Mouse (Mus musculus) kidney, postnatal 36 days (tissue): ENCODE measurements around the gene Plcb1.
A peak's percentile ranks its signal among the peaks of the same experiment; 100 is the strongest.

Experiments used
- DNase-seq, 2 experiments: peaks; one replicate each; pipeline ENCODE4 v3.0.0; 2021 to 2022; ENCODE audit warnings: mixed read lengths in 2 of 2

Plcb1 gene

DNA sequence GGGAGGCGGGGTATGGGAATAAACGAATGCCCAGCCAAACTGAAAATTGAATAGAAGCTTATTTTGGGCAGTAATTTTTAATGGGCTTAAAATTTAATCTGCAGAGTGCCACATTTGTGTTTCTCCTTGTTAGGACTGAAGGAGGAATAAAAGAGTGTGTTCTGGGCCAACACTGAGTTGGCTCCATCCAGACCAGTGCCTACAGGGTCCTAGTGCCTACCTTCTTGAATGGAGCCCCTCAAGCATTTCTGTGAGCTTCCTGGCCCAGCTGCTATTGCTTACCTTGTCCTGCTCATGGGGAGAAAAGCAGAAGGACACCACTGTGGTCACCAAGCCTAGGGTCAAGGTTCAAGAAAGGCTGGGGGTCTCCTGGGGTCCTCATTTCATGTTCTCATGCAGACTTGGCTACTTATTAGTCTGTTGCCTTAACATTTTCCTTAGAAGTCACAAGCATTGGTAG, 128.3 kb downstream of the Plcb1 start:
- DNase-seq: peak; percentile 44 to 45

DNA sequence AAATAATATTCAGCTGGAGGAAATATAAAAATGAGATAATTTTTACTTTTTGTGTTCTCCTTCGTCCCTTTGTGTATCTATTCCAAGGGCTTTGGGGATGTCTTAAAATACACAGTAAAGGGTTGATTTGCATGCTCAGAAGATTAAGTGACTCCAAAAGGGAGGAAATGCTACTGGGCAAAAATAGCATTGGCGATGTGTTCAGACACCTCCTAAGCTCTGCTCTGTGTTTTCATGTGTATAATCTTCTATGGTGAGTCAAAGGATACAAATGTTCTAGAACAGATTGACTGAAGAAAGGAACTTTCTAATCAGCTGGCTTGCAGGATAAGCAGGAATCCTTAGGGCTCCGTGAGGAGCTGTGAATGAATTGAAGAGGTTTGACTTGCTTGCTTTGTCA, 129.2 kb downstream of the Plcb1 start:
- DNase-seq: no peak

DNA sequence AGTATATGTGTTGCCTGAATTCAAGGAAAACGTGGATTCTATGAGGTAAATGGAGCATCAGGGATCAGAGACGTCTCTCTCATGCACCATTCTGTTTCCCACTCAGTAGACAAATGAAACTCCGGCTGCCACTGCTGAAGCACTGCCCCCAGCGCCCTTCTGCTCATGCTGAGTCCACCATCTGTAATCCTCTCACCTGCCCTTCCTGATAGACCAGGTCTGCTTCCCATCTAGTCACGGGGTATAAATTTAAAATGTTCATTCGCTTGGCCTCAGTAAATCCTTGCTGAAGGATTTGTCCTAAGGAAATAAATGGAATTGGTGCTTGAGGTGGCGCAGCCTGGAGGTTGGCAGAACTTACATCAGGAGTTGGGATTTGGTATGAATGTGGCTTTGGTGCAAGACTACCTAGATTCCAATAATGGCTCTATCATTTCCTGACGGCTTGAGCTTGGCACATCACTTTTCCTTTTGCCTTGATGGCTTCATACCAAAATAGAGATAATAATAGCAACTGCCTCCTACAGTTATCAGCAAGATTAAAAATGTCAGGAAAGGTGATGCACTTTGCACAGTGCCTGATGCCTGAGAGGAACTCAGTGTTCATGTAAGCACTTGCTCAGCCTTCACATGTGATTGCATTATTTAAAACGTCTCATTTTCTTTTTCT, 134.9 kb downstream of the Plcb1 start:
- no peak for DNase-seq

DNA sequence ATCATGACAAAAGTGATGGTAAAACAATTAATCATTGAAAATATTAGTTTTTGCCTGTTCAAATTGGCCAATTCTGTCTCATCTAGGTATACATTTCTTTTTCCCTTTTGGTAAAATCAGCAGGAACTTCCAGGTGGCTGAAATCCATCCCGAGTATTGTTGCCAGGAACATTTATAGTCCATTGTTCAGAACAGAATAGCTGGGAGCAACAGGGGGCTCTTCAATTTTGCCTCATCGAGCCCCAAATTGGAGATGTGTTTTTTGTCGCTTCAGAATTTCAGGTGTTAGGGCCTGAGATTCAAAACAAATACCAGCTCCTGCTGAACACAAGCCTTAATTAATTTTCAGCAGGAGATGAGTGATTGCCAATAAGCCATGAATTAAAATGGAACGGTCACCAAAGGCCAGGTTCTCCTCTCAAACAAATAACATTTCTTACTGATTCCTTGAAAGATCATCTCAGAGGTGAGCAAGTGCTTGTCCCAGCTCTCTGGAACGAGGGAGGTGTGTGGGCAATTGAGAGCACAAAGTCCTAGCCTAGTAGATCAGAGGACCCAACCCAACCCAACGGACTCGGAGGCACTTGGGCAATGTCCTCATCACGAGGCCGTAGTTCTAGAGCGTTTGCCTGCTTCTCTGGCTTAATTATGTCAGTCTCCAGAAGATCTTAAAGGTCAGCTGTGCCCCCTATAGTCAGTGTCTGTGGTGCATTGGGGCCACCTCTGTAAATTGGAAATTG, 136.9 kb downstream of the Plcb1 start:
- DNase-seq: peak; percentile 63 to 75

DNA sequence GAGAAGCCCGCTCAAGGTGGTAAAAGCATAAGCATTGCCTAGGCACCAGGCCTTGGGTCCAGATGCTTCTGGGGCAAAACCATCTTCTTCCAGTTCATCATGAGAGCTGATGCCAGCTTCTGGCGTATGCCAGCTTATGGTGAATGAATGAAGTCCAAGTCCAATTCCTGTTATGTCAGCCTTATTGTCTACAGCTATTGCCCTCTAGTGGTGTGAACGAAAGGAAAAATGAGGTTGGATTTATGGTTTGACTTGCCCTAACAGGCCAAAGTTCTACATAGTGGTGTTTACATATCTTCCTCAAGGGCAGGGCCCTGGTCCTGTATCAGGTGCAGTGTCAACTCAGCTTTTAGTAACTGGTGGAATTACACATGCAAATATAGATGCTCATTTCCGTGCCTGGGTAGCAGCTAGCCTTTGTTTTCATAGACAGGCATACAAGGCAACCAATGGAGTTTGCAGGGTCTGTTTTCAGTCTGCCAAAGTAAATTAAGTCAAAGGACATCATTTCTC, 138.3 kb downstream of the Plcb1 start:
- DNase-seq: no peak

DNA sequence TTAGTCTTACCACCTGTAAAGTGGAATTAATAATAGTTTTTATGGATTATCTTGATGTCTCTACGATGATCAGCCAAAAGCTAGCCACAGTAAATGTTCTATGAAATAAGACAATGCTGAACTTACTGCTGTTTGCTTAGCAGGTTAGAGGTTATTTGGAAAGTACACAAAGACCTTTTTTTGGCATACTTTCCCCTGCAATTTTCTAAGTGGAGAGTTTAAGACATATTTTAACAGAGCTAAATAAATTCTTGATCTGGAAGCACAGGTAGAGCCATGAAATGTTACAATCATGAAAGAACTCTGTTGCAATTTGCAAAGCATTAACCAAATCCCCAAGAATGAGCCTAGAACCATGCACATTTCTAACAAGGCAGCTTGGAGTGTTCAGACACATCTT, 140.4 kb downstream of the Plcb1 start:
- no peak for DNase-seq

DNA sequence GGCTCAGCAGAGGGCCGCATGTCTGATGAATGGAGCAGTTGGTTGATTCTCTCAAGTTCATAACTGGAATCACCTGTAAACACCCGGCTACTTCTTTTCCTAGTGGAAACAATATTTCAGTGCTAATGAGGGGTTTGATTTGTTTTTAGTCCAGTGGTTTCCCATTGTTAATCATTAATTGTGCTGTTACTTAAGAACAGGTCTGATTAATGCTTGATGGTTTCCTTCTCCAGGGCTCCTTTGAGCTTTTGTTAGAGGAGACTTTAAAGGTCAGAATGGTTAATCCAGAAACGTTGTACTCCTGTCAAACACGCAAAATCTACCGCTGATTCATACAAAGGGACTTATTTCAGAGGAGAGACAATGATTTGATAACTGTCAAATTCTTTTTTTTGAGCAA, 141.2 kb downstream of the Plcb1 start:
- DNase-seq: peak in 1 of 2 experiments; percentile 65

DNA sequence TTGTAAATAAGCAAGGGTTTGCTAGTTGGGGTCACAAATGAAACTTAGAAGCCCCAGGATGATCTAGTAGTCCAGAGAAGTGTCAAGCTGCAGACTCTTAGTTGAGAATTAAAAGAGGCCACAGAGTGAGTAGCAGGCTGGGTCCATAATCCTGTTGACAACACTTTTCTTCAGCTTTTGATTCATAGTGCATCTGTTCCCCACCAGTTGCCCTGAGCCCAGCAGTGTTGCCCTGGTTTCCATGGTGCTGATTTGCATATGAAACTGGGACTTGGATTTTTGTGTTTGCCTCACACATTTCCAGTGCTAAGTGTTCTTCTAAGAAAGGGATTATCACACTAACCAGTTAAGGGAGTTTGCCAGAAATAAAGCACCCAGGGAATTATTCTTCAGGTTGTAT, 143.6 kb downstream of the Plcb1 start:
- peak in 1 of 2 experiments; percentile 48 for DNase-seq

DNA sequence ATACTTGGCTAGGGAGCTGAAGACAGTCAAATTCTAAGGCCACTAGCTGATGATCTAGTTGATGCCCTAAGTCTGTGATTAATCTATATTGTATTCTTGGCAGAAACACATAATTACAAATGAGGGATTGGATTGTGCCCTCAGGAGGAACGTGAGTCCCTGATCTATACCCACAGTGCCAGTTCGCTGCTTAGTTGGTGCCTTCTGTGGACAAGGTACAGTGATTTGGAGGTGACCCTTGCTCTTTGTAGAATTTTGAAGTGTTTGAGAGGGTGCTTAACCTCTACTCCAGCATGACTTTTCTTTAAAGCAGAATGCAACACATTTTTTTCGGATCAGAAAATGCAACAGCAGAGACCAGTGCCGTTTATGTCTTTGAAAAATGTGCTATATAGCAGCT, 145.1 kb downstream of the Plcb1 start:
- DNase-seq: peak; percentile 39 to 64

DNA sequence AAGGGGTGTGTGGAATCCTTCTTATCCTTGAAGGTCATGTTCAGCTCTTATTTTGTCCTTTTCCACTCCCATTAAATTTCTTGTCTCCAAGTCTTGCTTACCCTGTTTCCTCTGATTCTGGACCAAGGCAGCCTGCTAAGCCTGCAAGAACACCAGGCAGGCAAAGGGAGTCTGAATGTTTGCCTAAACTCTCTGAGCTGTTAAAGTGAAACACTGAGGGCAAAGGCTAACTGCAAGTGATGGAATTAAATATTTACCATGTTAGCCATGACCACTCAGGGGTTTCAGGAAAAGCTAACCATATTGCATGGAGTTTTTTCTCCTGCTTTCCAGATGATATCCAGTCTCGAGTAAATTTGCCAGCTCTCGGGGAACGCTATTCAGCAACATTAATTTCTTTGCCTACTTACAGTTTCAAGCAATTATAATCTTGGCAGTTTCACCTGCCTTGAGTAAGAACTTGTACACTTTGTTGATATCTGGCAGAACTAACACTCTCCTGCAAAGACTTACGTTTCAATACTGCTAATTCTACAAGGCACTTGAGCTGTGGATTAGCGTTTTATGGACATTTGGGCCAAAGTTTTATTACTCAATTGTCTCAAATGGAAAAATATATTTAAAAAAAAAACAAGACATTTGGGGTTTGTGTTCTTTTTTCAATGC, 146.0 kb downstream of the Plcb1 start:
- DNase-seq: peak; percentile 64 to 87

DNA sequence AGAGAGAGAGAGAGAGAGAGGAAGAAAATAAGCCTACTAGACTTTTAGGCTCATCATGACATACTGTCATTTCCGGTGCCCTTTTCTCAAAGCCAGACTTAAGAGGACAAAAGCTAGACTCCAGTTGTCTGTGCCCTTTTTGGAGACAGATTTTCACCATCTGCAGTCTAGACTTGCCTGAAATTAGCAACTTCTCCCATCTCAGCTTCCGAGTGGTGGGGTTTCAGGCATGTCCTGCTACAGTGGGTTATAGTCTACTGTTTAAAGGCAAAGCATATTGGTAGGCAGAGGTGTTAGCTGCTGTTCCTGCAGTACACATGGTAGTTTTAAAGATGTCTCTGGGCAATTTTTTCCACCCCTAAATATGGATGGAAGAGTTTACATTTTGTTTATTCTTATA, 149.6 kb downstream of the Plcb1 start:
- no peak for DNase-seq

DNA sequence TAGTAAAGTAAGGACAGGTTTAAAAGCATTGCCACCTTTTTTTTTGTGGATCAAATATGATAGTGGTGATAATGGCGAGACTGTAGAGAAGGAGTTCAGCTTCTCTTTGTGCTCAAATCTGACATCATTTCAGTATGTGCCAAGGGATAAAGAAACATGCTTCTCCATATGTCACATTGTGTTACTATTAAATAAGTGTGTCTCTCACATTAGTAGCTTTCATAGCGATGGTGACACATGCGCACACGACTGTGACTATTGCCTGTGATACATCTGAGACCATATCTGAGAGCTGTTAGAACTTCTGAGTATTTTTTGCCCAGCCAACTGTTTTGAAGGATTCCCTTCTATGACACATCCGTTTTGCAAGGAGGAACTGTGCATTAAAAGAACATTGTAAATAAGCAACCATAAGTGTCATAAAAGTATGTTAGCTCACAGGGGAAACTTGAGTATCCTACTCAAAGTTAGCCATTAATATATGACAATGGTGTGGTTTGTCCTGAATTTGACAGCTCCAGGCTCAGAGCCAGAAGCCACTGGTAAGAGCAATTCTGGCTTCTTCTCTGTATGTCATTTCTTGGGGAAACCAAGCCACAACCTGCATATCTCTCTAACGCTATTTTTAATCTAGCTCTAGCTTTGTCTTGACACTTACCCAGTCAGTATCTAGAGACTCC, 150.2 kb downstream of the Plcb1 start:
- no peak for DNase-seq

DNA sequence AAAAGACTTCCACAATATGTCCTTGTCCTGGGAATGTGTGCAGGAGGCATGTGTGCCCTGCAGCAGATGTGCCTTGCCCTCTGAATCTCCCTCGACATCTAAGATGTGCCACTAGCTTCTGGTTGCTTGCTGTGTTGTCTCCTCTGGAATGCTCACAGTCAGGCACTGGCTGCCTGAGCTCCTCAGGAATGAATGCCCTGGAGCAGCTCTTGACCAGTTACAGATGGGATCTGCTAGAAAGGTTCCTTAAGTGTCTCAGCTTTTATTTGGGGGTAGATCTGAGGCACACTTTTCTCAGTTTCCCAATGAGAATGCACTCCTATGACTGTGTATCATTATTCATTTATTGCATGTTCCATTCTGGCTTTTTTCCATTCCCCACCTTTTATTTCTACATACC, 151.8 kb downstream of the Plcb1 start:
- no peak for DNase-seq

DNA sequence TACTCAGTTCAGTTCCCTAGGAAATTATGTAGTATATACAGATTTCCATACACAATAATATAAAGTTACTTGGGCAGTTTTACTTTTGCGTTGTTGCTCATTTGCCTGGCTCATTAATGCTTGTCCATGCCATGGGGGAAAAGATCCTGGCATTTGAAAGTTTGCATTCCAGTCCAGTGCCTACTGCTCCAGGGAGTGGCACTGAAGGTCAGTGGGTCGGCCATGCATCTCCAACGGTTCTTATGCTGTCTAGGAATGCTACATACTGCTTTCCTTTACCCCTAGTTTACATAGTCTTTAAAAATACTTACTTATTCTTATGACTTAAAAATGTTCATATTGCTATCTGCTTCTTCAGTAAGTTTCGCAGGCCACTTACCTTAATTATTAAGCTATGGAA, 156.2 kb downstream of the Plcb1 start:
- peak in 1 of 2 experiments; percentile 21 for DNase-seq

DNA sequence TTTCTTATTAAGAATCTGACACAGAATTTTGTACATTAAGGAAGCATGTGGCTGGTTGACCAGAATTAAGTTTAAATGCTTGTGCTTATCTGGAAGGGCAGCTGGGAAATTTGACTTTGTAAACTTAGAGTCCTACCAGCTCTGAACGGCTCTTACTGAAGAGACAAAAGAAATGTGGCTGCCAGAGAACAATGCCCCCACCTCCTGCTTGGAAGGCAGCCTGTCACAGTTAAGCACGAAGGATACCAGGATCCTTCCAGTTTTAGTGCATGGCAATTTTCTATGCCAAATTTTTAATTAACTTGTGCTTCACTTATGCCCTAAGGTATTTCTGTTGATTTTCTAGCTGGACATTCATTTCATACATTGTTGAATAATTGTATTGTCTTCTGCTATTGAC, 157.1 kb downstream of the Plcb1 start:
- DNase-seq: no peak

DNA sequence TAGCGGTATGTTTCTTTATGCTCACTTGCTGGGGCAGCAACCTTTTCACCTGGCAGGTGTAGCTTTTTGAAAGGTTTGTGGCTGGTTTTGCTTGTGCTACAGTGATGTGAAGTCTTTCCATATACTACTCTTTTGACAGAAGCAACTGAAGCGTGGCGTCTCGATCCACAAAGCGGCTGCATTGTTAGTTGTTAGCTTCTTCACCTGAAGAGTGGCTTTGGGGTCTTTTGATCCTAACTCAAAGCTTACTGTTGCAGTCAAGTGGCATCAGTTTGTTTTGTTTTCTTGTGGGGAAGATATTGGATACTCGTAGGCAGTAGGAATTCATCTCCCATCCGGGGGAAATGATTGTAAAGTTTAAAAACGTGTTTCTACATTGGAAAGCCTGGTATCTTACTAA, 160.5 kb downstream of the Plcb1 start:
- DNase-seq: no peak

DNA sequence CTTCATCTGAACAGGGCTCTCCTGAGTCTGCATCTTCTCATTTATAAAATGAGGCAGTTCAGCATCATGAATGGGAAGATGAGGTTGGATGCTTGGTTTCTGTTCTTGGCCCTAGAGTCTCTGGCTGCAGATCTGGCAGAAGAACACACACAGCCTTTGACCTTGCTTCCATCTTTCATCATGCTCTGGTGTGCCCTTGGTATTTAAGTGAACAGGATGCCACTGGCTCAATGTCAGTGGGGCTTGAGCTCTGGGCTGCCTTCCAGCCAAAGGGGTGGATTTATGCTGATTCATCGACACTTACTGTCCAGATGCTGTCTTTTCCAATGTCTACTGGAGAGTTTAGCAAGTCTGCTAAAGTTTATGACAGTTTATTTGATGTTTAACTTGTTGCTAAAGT, 161.0 kb downstream of the Plcb1 start:
- peak; percentile 82 to 87 for DNase-seq

DNA sequence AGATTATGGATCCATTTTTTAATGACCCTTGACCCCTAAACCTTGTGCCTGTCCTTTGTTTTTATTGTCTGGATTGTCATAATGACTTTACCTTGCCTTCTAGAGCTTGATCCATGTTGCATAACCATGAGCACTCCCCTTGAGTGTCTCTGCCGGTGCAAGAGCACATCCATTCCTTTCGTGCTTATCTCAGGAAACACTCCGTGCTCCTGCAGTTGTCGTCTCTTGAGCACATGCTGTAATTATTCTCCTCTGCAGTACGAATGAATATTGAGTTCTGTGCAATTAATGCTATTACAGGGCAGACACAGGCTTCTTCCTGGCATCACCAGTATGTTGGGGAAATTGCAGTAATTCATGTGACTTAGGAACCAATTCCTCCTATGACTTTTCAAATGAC, 166.2 kb downstream of the Plcb1 start:
- no peak for DNase-seq

DNA sequence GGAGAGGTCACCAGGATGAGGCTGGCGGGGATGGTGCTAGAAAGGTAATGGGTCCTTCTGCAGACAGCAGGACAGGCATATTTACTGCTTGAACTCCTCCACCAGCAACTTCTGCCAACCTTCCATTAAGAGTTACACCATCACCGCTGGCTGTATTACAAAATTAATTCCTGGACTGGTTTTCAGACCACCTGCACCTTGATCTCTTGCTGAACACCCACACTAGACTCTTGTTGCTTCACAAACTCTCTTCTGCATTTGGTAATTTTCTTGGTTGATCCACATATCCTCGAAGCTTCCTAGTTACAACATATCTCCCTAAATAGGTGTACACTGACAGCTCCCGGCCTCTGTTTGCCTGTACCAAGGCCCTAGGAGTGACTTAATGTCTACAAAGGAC, 170.6 kb downstream of the Plcb1 start:
- no peak for DNase-seq

DNA sequence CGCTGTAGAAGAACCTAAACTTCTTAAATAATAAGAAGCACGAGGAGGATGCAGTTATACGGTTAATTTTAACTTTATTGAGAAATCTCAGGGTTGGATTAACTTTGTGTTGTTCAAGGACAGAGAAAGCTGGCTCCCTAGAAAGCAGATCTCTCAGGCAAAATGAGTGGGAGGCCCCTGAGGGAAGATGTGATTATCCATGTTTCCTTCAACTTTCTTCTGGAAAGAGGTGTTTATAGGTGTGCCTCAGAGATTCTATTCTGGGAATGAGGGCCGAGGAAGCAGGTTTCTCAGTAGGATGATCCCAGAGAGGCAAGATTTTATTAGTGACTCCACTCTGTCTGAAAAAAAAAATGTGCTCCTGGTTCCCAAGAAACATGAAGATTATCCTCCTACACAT, 180.3 kb downstream of the Plcb1 start:
- no peak for DNase-seq

DNA sequence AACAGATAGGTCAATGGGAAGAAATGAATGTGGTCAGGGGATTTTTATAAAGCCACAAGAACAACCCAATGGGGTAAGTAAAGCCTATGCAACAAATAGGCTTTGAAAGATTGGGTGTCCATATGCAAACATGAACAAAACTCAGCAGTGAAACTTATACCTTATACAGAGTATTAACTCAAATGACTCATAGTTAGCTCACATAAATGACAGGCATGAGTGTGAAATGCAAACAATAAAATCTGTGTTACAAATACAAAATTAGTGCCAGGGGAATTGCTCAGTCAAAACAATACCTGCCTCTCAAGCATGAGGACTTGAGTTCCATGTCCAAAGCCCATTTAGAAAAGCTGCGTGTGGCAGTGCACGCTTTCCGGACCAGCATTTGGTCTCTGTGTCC, 182.5 kb downstream of the Plcb1 start:
- no peak for DNase-seq

DNA sequence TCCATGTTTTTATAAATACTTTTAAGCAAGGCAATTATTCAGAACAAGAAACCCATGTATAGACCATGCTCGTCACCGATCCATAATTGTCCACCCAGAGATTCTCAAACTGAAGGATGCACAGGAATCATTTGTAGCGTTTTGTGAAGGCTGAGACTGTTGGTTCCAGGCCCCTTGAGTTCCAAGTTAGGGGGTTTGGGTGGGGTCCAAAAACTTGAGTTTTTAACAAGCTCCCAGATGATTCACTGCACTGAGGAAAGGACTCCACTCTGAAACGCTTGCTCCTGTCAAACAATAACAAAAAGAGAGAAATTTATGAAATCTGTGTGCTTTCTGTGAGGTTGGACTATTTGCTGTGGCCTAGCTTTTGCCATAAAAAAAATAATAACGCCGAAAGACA, 186.5 kb downstream of the Plcb1 start:
- DNase-seq: no peak

DNA sequence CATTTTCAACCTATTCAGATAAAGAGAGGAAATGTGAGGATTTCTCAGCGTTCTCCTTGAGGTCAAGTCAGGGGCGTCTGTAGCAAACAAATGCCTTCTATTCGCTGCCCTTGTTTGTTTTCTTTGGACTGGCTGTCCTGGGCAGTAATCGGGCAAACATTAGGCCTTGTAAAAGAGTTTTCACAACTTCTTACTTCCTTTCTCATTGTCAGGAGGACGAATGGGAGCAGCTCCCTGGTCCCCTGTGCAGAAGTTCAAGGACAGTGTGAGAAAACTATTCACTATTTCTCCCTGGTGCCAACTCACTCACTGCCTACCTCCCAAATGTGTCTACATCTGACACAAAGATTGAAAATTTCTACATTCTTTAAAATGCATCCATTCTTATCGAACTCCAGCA, 188.8 kb downstream of the Plcb1 start:
- no peak for DNase-seq
